Mouse (Mus musculus) C2C12 (cell line): ENCODE data around the gene Slain2. TPM values are rescaled to one million over a fixed set of nuclear protein-coding genes. Genes with fewer than 3 reads are reported as not detected.
A peak's percentile ranks its signal among the peaks of the same experiment; 100 is the strongest.

Experiments
- H3K27me3 ChIP-seq: one replicate; pipeline ENCODE4 v1.6.1; 2011; ENCODE audit not compliant: control insufficient read depth, insufficient read depth, insufficient read length
- H3K36me3 ChIP-seq: one replicate; pipeline ENCODE4 v1.6.1; 2011; ENCODE audit not compliant: control insufficient read depth, insufficient read depth
- H3K4me3 ChIP-seq: one replicate; pipeline ENCODE4 v1.5.1; 2011; ENCODE audit warnings: mild to moderate bottlenecking, control low read depth; ENCODE audit not compliant: poor library complexity, insufficient read depth, severe bottlenecking
- H3K79me2 ChIP-seq: one replicate; pipeline ENCODE4 v1.6.1; 2011; ENCODE audit not compliant: control insufficient read depth, insufficient read depth
- H3K79me3 ChIP-seq: one replicate; pipeline ENCODE4 v1.6.1; 2011; ENCODE audit warnings: low read depth, control low read depth
- H3ac ChIP-seq: one replicate; pipeline ENCODE3; 2011; ENCODE audit warnings: low read depth; ENCODE audit not compliant: control insufficient read depth, insufficient read length
- CEBPB ChIP-seq: IDR thresholded peaks from one replicate; pipeline ENCODE4 v1.6.1; 2011; ENCODE audit warnings: low read depth, mild to moderate bottlenecking, control low read depth, moderate library complexity
- CTCF ChIP-seq: IDR thresholded peaks from one replicate; pipeline ENCODE4 v1.5.1; 2011; ENCODE audit not compliant: control insufficient read depth, insufficient read depth, insufficient read length
- FOSL1 ChIP-seq: IDR thresholded peaks from one replicate; pipeline ENCODE4 v1.8.0; 2011; ENCODE audit warnings: mild to moderate bottlenecking, low read length; ENCODE audit not compliant: poor library complexity, insufficient read depth, severe bottlenecking
- MAX ChIP-seq: IDR thresholded peaks from one replicate; pipeline ENCODE4 v1.6.1; 2011; ENCODE audit warnings: mild to moderate bottlenecking, control low read depth
- MYOD1 ChIP-seq: IDR thresholded peaks from one replicate; pipeline ENCODE4 v1.6.1; 2011; ENCODE audit warnings: low read depth; ENCODE audit not compliant: control insufficient read depth, insufficient read length
- MYOG ChIP-seq: IDR thresholded peaks from one replicate; pipeline ENCODE4 v1.6.1; 2011; ENCODE audit not compliant: control insufficient read depth, insufficient read length; ENCODE audit errors: extremely low read depth
- USF1 ChIP-seq: IDR thresholded peaks from one replicate; pipeline ENCODE4 v1.6.1; 2011; ENCODE audit warnings: low read depth, mild to moderate bottlenecking, control low read depth, moderate library complexity
- polyA plus RNA-seq: library from polyadenylated mRNA; unstranded; fragments of >200 nt; fragmentation: generic; extraction: Trizol; gene quantifications from one replicate; pipeline ENCODE4 v1.2.1, GENCODE M21; 2012; ENCODE audit warnings: missing spikeins

The Slain2 gene
- polyA plus RNA-seq, 1 experiment = 20.3 TPM

- no peak for TF ChIP-seq USF1
- TF ChIP-seq CTCF = no peak
- no peak for TF ChIP-seq MYOD1
- no peak for TF ChIP-seq FOSL1
- no peak for TF ChIP-seq CEBPB
- TF ChIP-seq MYOG = no peak
- no peak for TF ChIP-seq MAX
- Histone ChIP-seq H3ac (no peak overlapping the region), H3K79me3 (no peaks in the 10 kb centered on the region), H3K4me3 (no peak overlapping the region), H3K27me3 (no peaks in the 10 kb centered on the region), H3K36me3 (no peaks in the 10 kb centered on the region), H3K79me2 (no peaks in the 10 kb centered on the region)
These were observed 44.1 kb upstream of the Slain2 start for GRCm38 (mm10) chr5:72869779-72870608.

GRCm38 (mm10) chr5:72871114-72871513, 43.0 kb upstream of the Slain2 start:
- Histone ChIP-seq H3K79me3 (no peaks in the 10 kb centered on the region), H3K36me3 (no peaks in the 10 kb centered on the region), H3K4me3 (no peak overlapping the region), H3K79me2 (no peaks in the 10 kb centered on the region), H3K27me3 (peaks cover 3% of the 10 kb centered on the region), H3ac (no peak overlapping the region)
- TF ChIP-seq MYOG (no peak), FOSL1 (no peak), MYOD1 (no peak), MAX (no peak)

- Histone ChIP-seq H3ac (no peak overlapping the region), H3K79me2 (no peaks in the 10 kb centered on the region), H3K27me3 (peaks cover 7% of the 10 kb centered on the region), H3K36me3 (no peaks in the 10 kb centered on the region), H3K79me3 (no peaks in the 10 kb centered on the region), H3K4me3 (no peak overlapping the region)
- TF ChIP-seq CTCF (no peak), MAX (no peak)
These were observed 34.4 kb upstream of the Slain2 start for GRCm38 (mm10) chr5:72879736-72880135.

GRCm38 (mm10) chr5:72881748-72882411, 32.2 kb upstream of the Slain2 start:
- no peaks in the 10 kb centered on the region for H3K79me2 ChIP-seq
- H3K4me3 ChIP-seq = no peak overlapping the region
- no peaks in the 10 kb centered on the region for H3K79me3 ChIP-seq
- no peaks in the 10 kb centered on the region for H3K36me3 ChIP-seq
- no peak for TF ChIP-seq MAX
- no peak for TF ChIP-seq MYOD1
- no peak for TF ChIP-seq CTCF
- TF ChIP-seq MYOG = no peak
- no peak for TF ChIP-seq FOSL1
- TF ChIP-seq CEBPB = no peak
- TF ChIP-seq USF1 = no peak
- H3K27me3 ChIP-seq = no peaks in the 10 kb centered on the region
- no peak overlapping the region for H3ac ChIP-seq

GRCm38 (mm10) chr5:72882412-72882765, 31.7 kb upstream of the Slain2 start:
- Histone ChIP-seq H3K79me2 (no peaks in the 10 kb centered on the region), H3K79me3 (no peaks in the 10 kb centered on the region), H3K27me3 (no peaks in the 10 kb centered on the region), H3K36me3 (no peaks in the 10 kb centered on the region), H3K4me3 (no peak overlapping the region), H3ac (no peak overlapping the region)
- no peak for TF ChIP-seq MAX
- no peak for TF ChIP-seq USF1
- no peak for TF ChIP-seq CTCF
- TF ChIP-seq FOSL1 = no peak
- no peak for TF ChIP-seq MYOD1

GRCm38 (mm10) chr5:72883706-72884105, 30.4 kb upstream of the Slain2 start:
- H3ac ChIP-seq = no peak overlapping the region
- H3K79me3 ChIP-seq = no peaks in the 10 kb centered on the region
- H3K36me3 ChIP-seq = no peaks in the 10 kb centered on the region
- no peaks in the 10 kb centered on the region for H3K27me3 ChIP-seq
- H3K79me2 ChIP-seq = no peaks in the 10 kb centered on the region
- TF ChIP-seq FOSL1 = no peak
- TF ChIP-seq MAX = no peak
- TF ChIP-seq CEBPB = peak; percentile 63
- peak; percentile 46 for TF ChIP-seq USF1
- no peak for TF ChIP-seq CTCF
- H3K4me3 ChIP-seq = no peak overlapping the region
